Mouse (Mus musculus): ENCODE measurements at regions not wholly inside any gene's neighbourhood (a gene's known extent, or its start where the extent isn't known, plus 50 kb on each side); places are given as distances from the start of the nearest gene placed in this dataset.

DNA sequence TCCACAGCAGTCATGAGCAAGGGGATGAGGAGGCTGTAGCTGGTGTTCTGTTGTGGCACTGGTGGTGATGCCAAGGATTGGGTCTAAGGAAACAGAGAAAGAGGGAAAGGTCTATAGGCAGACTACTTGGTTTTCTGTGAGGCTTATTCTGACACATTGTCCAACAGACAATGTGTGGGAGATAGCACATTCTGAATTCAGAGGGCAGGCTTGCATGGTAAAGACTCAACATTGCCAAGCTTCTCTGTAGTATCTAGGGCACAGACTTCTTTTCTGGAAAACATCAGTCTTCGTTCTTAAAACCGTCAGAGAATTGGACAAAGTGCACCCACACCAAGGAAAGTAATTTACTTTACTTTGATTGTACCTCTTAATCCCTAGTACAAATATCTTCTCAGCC, 218.7 kb upstream of the Tenm4 start:
- DNase-seq (ENCODE audit: low spot score in 2 of 2): no peak

DNA sequence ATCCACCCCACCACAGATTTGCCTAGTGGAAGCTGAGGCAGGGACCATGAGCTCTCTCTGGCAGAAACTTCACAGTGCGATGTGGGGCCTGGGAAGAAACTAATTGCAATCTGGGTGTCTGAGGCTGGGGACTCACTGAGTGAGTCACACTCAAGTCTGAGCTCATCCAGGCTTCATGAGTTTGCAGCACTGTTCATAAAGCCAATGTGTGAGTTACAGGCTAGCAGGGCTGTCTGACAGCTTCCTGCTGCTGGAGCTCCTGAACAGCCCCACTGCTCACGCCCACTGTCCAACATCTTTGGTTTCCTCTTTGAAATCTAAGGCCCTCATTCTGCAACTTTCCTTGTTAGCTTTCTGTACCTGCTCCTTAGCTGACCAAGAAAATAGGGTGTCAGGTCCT, 216.5 kb upstream of the Tenm4 start:
- no peak for DNase-seq (ENCODE audit: low spot score in 2 of 2)

DNA sequence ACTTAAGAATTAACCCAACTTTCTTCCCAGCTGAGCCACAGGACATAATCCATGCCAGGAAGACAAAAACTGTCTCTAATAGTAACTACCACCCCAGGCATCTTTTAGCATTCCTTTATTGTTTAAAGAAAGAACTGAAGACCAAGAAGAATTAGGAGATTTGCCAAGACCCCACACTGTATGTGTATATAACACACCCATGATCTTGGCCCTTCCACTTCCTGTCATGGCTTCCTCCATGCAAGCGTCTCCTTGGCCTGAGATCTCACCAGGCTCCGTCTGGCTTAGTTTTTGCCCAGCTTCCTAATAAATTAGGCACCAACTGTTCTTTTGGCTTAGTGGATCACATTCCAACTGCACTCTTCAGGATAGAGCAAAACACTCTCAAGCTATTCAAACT, 215.9 kb upstream of the Tenm4 start:
- DNase-seq (ENCODE audit: low spot score in 2 of 2): no peak

- no peak for DNase-seq (ENCODE audit: low spot score in 2 of 2)
Measured at GRCm38 (mm10) chr7:95959068-95959467, 212.0 kb upstream of the Tenm4 start.

GRCm38 (mm10) chr7:95971863-95972262, 199.2 kb upstream of the Tenm4 start:
- no peak for DNase-seq (ENCODE audit: low spot score in 2 of 2)

DNA sequence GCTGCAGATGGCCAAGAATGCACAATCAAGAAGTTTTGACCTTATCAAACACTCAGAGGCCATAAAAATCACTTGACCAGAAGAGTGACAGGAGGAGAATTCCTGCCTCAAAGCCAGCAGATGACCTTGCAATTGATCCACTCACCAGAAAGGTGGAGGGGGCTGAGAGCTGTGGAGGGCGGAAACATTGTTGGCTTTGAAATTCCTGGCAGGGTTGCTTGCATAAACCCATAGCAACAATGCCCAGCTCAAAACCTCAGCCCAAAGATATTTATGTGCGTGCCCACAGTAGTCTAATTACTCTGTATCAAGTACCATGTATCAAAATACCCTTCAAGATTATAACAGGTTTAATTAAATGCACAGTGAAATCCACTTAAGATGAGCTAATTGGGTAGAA, 197.0 kb upstream of the Tenm4 start:
- DNase-seq (ENCODE audit: low spot score in 2 of 2): no peak

DNA sequence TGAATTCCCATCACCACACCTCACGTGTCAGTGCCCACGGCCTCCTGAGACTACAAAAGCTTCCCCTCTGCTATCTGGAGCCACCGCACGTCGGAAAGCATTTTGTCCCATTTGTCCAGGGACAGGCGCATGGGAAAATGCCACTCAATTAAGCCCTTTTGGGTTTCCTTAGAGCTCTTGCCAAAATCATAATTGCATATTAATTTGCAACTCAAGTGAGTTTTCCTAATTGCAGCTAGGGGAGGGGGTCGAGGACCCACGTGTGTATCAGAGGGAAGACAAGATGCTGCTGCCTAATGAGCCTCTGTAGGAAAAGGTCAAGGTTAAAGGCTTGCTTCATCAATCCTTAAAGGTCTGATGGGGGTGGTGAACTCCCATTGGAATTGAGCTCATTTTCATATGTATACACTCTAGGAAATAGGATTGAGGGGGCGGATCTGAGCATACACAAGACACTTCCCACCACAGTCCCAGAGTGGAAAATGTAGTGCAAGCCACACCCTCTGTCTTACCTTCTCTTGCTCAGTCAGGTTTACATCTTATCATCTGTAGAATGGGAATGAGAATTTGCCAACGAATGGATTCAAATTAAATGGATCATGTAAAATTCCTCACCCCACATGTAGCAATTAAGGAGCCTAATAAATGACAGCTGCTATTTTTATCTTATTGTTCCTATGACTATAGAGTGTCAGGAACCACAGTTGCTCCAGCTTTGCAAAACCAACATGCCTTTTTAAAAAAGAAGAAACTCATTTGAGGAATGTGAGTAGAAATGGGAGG, 179.6 kb upstream of the Tenm4 start:
- no peak for DNase-seq (ENCODE audit: low spot score in 2 of 2)

GRCm38 (mm10) chr7:95992033-95992516, 179.0 kb upstream of the Tenm4 start:
- DNase-seq (ENCODE audit: low spot score in 2 of 2): no peak

GRCm38 (mm10) chr7:95992521-95992920, 178.5 kb upstream of the Tenm4 start:
- no peak for DNase-seq (ENCODE audit: low spot score in 2 of 2)

GRCm38 (mm10) chr7:95997190-95997589, 173.9 kb upstream of the Tenm4 start:
- no peak for DNase-seq (ENCODE audit: low spot score in 2 of 2)

DNA sequence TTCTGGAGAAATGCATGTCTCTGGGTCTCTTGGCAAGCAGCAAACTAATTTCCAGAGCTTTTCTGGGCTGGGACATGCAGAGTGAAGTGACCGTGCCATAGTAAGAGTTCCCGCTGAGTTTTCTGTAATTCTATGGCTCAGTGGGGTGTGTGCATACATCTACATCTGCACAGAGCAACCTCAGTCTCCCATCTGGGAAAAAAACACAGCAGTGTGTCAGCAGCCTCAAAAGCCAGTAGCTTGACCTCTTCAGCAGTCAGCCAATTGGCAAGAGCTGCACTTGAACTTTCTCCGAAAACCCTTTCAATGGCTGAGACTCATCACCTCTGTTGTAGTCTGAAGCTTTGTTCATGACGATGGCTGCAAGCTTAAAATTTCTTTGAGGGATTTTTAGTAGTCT, 171.9 kb upstream of the Tenm4 start:
- DNase-seq (ENCODE audit: low spot score in 2 of 2): no peak

DNA sequence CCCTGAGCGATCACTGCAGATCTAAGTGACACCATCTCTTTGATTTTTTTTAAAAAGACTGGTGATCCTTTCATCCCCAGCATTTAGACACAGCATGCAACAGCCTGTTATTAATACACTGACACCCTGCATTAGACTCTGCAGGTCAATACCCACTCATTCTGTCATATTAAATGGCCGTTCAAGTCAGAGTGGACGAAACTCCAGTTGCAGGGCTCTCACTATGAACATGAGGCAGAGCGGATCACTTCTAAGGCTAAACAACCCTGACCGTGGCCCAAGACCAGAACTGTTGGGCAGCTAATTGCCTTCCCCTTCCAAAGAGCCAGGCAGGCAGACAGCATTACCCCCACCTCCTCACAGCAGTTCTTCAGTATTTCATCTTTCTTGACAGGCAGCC, 168.6 kb upstream of the Tenm4 start:
- no peak for DNase-seq (ENCODE audit: low spot score in 2 of 2)

DNA sequence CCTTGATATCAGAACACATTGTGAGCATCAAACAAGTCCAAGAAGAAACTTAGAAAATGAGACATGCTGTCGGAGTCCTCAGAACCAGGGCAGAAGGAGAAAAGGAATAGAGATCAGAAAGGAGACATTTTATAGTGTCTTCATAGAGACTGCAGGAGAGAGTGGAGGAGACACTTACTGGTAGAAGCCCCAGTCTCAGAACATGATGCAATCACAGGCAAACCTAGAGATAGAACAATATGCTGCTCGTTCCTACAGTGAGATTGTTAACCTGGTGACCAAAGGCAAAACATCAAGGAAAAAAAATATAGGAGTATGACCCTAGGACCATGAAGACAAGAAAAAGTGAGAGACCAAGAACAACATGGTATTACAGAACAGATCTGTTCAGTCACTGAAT, 164.7 kb upstream of the Tenm4 start:
- DNase-seq (ENCODE audit: low spot score in 2 of 2): no peak

DNA sequence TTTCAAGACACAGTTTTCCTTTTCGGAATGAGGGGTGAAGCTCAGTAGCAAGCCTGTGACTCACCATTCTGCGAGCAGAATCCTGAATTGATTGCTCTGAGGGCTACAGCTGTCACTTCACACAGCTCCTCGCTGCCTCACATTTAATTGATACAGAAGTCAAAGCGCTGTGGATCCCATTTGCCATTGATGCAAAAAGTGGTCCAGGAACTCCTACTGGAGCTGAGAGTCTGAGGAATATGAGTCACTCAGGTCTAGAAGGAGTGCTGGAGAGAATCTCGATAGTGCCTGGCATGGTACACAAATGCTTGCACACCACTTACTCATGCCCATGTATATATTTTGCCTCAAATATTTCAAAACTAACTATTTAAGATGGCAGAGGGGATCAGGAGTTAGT, 158.0 kb upstream of the Tenm4 start:
- no peak for DNase-seq (ENCODE audit: low spot score in 2 of 2)

GRCm38 (mm10) chr7:96017112-96017884, 153.7 kb upstream of the Tenm4 start:
- DNase-seq (ENCODE audit: low spot score in 2 of 2): no peak

DNA sequence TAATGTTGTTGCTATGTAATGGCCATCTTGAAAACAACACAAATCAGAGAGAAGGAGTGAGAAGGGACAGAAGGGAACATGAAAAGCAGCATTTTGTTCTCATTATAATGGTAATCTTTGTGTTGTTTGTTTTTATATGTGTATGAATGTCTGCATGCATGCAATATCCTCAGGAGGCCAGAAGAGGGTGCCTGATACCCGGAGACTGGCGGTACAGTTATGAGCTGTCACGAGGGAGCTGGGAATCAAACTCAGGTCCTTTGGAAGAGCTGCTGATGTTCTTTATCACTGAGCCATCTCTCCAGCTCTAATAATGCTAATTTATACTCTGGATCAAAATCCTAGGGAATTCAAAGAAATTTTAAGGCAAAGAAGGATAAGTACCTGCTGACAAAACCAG, 147.0 kb upstream of the Tenm4 start:
- DNase-seq (ENCODE audit: low spot score in 2 of 2): no peak

GRCm38 (mm10) chr7:96026781-96027418, 144.1 kb upstream of the Tenm4 start:
- no peak for DNase-seq (ENCODE audit: low spot score in 2 of 2)

GRCm38 (mm10) chr7:96033636-96034035, 137.4 kb upstream of the Tenm4 start:
- DNase-seq (ENCODE audit: low spot score in 2 of 2): no peak

- no peak for DNase-seq (ENCODE audit: low spot score in 2 of 2)
Measured at GRCm38 (mm10) chr7:96035456-96035855, 135.6 kb upstream of the Tenm4 start.

- DNase-seq (ENCODE audit: low spot score in 2 of 2): no peak
Measured at GRCm38 (mm10) chr7:96039628-96040027, 131.4 kb upstream of the Tenm4 start.

GRCm38 (mm10) chr7:96041806-96042205, 129.2 kb upstream of the Tenm4 start:
- DNase-seq (ENCODE audit: low spot score in 2 of 2): no peak

GRCm38 (mm10) chr7:96051631-96052030, 119.4 kb upstream of the Tenm4 start:
- DNase-seq (ENCODE audit: low spot score in 2 of 2): no peak

Measured in gastrocnemius, postnatal 4 days (tissue).